Mouse (Mus musculus): Measurements from ENCODE around the gene Zfp428.

- no peak for TF ChIP-seq CTCF (IDR thresholded peaks at IDR 0.05; ENCODE audit: extremely low read depth, insufficient read length, insufficient replicate concordance, low read depth, low read length)
- no peak for TF ChIP-seq POLR2A (IDR thresholded peaks at IDR 0.05; ENCODE audit: low read depth, low read length)
Observed at GRCm38 (mm10) chr7:24517654-24518053, 10.8 kb downstream of the Zfp428 start.
